Mouse (Mus musculus): Measurements from ENCODE around the gene Mcoln1. TPM values are rescaled to one million over a fixed set of nuclear protein-coding genes. Genes with fewer than 3 reads are reported as not detected.

Gene Mcoln1
- polyA plus RNA-seq, 1 experiment from 2014 or later: 56.0 TPM

DNA sequence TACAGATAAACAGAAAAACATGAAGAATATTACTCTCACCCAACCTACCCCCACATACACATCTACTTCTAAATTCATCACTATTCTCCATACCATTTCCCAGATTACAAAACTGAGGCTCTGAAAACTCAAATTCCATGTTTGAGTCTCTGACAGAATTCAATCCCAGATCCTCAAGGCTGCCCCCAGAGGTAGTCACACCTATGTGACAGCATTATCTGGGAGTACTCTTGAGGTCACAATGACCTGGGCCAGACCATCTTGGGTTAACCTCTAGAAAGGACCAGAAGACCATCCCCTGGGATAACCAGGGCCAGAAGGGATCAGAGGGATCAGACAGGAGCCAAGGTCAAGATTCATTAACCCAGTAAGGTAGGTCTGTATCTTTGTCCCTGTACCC lies 29.7 kb upstream of the Mcoln1 start, which contains the start of gene Tex45:
TSS of gene Tex45 (plus strand) at position 301 of the 400 bp plus-strand sequence.
- no peak for ATAC-seq (ENCODE audit: insufficient read depth, low FRiP score, low TSS enrichment)
- DNase-seq (ENCODE audit: low spot score): no peak
- Histone ChIP-seq H3K36me3 (ENCODE audit: control insufficient read depth, insufficient read depth, low read length) (no peaks in the 10 kb centered on the region), H3K9ac (ENCODE audit: low read length) (no peak within 1 kb of the TSS), H3K27ac (ENCODE audit: low read depth, low read length) (no peak within 1 kb of the TSS), H3K4me3 (ENCODE audit: low read depth, low read length) (no peak within 1 kb of the TSS), H3K27me3 (ENCODE audit: control insufficient read depth, insufficient read depth, low read length) (no peaks in the 10 kb centered on the region), H3K4me2 (ENCODE audit: low read depth) (no peak within 1 kb of the TSS), H3K9me3 (ENCODE audit: control insufficient read depth, low read length) (no peaks in the 10 kb centered on the region), H3K4me1 (ENCODE audit: control insufficient read depth, insufficient read depth, low read length) (peaks cover 5% of the 10 kb centered on the region; the same call in 1 of the 2 replicates)

DNA sequence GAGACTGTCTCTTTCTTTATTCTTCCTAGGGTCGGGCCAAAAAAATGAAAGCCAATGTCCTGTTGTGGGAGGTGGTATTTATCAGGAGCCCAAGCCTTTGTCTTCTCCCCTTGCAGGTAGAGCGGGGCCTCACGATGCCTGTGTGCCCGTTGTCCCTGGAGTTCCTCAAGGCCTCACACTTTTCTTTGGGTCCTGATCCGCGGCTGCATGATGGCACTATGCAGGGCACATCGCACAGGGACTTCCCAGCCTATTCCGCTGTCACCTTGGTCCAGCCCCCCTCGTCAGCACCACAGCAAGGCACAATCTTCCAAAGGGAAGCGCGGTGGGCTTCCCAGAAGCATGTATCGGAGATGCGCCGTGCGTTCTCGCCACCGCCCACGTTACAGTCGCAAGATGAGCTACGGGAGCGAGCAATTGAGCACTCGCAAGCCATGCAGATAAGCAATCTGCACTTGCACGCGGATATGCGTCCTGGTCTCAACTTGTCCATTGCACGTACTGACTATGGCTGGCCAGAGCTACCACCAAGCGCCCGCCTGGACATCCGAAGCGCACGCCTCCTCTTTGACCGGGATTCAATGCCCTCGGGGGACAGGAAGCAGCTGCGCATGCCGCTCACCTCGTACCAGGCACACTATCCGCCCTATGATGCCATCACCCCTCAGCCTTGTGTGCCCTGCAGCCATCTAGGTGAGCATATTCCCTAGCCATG lies 24.4 kb upstream of the Mcoln1 start:
- Histone ChIP-seq H3K9me3 (ENCODE audit: control insufficient read depth, low read length) (no peaks in the 10 kb centered on the region), H3K27ac (ENCODE audit: low read depth, low read length) (no peak overlapping the region), H3K9ac (ENCODE audit: low read length) (no peak overlapping the region), H3K36me3 (ENCODE audit: control insufficient read depth, insufficient read depth, low read length) (no peaks in the 10 kb centered on the region), H3K27me3 (ENCODE audit: control insufficient read depth, insufficient read depth, low read length) (no peaks in the 10 kb centered on the region), H3K4me2 (ENCODE audit: low read depth) (peak overlapping the region; percentile 25), H3K4me1 (ENCODE audit: control insufficient read depth, insufficient read depth, low read length) (no peaks in the 10 kb centered on the region), H3K4me3 (ENCODE audit: low read depth, low read length) (no peak overlapping the region)
- ATAC-seq (ENCODE audit: insufficient read depth, low FRiP score, low TSS enrichment) (no peak), DNase-seq (ENCODE audit: low spot score) (no peak)
- 26% methylated on average over 37 of the region's 37 CpGs for WGBS

DNA sequence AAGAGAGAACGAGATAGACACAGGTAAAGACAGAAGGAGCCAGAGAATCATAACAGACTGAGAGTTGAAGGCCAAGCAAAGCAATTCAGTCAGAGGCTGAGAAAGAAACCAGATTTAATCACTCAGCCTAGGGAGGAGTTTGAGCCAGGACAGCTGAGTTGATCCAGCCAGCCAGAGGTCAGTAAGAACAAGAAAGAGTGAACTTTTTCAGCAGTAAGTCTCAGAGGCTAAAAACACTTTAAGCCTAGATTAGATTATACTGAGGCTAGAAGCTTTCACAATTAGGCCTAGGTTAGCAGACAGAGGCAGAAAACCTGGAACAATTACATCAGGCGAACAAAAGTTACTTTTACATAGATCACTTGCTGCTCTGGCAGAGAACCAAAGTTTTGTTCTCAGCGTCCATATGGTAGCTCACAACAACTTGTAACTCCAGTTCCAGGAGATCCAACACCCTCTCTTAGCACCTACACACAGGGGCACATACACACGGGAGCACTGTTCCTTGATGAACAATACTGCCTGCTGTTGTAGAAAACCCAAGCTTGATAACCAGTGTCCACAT lies 20.0 kb upstream of the Mcoln1 start:
- Histone ChIP-seq H3K27ac (ENCODE audit: low read depth, low read length) (no peak overlapping the region), H3K9ac (ENCODE audit: low read length) (no peak overlapping the region), H3K4me1 (ENCODE audit: control insufficient read depth, insufficient read depth, low read length) (no peaks in the 10 kb centered on the region), H3K9me3 (ENCODE audit: control insufficient read depth, low read length) (no peaks in the 10 kb centered on the region), H3K36me3 (ENCODE audit: control insufficient read depth, insufficient read depth, low read length) (no peaks in the 10 kb centered on the region), H3K4me2 (ENCODE audit: low read depth) (no peak overlapping the region), H3K4me3 (ENCODE audit: low read depth, low read length) (no peak overlapping the region), H3K27me3 (ENCODE audit: control insufficient read depth, insufficient read depth, low read length) (no peaks in the 10 kb centered on the region)
- no peak for DNase-seq (ENCODE audit: low spot score)
- WGBS: 75% methylated on average over 4 of the region's 4 CpGs
- no peak for ATAC-seq (ENCODE audit: insufficient read depth, low FRiP score, low TSS enrichment)

DNA sequence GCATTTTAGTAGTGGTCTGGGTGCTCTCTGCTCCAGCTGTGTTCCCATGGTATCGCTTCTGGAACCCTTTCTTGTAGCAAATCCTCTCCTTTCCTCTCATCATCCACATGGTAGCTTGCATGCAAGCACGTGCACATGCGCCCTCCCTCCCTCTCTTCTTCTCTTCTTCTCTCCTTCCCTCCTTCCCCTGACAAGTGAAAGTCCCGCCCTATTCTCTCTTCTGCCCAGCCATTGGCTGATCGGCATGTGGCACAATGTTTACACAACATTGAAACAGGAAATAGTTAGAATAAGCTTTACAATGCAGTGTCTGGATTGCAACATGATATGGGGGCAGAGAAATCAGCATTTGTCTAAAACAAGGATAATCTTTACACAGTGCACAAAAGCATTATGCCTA lies 18.7 kb upstream of the Mcoln1 start:
- Histone ChIP-seq H3K36me3 (ENCODE audit: control insufficient read depth, insufficient read depth, low read length) (no peaks in the 10 kb centered on the region), H3K4me1 (ENCODE audit: control insufficient read depth, insufficient read depth, low read length) (no peaks in the 10 kb centered on the region), H3K9me3 (ENCODE audit: control insufficient read depth, low read length) (no peaks in the 10 kb centered on the region), H3K4me2 (ENCODE audit: low read depth) (no peak overlapping the region), H3K27me3 (ENCODE audit: control insufficient read depth, insufficient read depth, low read length) (no peaks in the 10 kb centered on the region), H3K27ac (ENCODE audit: low read depth, low read length) (no peak overlapping the region), H3K9ac (ENCODE audit: low read length) (no peak overlapping the region), H3K4me3 (ENCODE audit: low read depth, low read length) (no peak overlapping the region)
- ATAC-seq (ENCODE audit: insufficient read depth, low FRiP score, low TSS enrichment) (no peak), DNase-seq (ENCODE audit: low spot score) (no peak)
- WGBS: 70% methylated on average over 5 of the region's 5 CpGs

DNA sequence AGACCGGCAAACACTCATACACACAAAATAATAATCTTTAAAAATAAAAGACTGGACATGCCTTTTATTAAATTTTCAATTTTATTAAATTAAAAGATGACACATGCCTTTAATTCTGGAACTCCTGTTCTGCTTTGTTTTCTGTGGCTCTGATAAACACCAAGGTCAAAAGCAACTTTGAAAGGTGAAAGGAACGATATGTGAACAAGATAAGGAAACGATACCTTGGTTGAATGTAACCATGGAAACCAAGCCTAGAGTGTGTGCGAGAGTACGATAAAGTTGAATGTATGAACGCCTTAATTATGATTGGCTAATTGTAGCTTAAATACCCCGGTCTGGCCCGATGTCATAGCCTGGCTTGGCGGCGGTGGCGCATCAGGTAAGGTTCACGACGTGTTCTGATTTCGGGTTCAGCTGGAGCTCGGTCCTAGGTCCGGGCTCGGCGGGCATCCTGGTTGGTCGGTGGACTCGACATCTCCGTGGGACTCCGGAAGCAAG lies 18.0 kb upstream of the Mcoln1 start:
- DNase-seq (ENCODE audit: low spot score): no peak
- Histone ChIP-seq H3K27me3 (ENCODE audit: control insufficient read depth, insufficient read depth, low read length) (no peaks in the 10 kb centered on the region), H3K4me2 (ENCODE audit: low read depth) (no peak overlapping the region), H3K4me3 (ENCODE audit: low read depth, low read length) (no peak overlapping the region), H3K36me3 (ENCODE audit: control insufficient read depth, insufficient read depth, low read length) (no peaks in the 10 kb centered on the region), H3K27ac (ENCODE audit: low read depth, low read length) (no peak overlapping the region), H3K9me3 (ENCODE audit: control insufficient read depth, low read length) (no peaks in the 10 kb centered on the region), H3K4me1 (ENCODE audit: control insufficient read depth, insufficient read depth, low read length) (no peaks in the 10 kb centered on the region), H3K9ac (ENCODE audit: low read length) (no peak overlapping the region)
- WGBS: 86% methylated on average over 22 of the region's 22 CpGs
- ATAC-seq (ENCODE audit: insufficient read depth, low FRiP score, low TSS enrichment): no peak

DNA sequence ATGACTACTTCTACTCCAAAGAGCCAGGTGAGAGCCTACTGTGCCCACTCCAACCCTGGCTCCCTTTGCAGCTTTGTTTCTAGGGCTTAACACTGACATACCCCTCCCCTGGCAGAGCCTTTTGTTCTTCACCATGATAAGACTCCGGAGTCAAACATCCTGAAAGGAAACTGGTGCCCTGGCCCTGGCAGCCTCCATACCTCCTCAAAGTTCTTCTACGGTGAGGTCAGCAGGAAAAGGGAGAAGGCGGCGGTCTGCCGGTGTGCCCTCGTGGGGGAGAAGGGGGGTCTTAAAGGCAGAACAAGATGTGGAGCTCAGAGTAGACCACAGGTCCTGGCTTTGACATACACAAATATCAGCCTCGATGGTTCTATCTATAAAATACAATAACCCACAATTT lies 16.7 kb upstream of the Mcoln1 start:
- Histone ChIP-seq H3K9me3 (ENCODE audit: control insufficient read depth, low read length) (no peaks in the 10 kb centered on the region), H3K27me3 (ENCODE audit: control insufficient read depth, insufficient read depth, low read length) (no peaks in the 10 kb centered on the region), H3K27ac (ENCODE audit: low read depth, low read length) (no peak overlapping the region), H3K4me1 (ENCODE audit: control insufficient read depth, insufficient read depth, low read length) (no peaks in the 10 kb centered on the region), H3K9ac (ENCODE audit: low read length) (no peak overlapping the region), H3K4me3 (ENCODE audit: low read depth, low read length) (no peak overlapping the region), H3K4me2 (ENCODE audit: low read depth) (no peak overlapping the region), H3K36me3 (ENCODE audit: control insufficient read depth, insufficient read depth, low read length) (no peaks in the 10 kb centered on the region)
- DNase-seq (ENCODE audit: low spot score) (no peak), ATAC-seq (ENCODE audit: insufficient read depth, low FRiP score, low TSS enrichment) (no peak)
- 91% methylated on average over 7 of the region's 7 CpGs for WGBS

DNA sequence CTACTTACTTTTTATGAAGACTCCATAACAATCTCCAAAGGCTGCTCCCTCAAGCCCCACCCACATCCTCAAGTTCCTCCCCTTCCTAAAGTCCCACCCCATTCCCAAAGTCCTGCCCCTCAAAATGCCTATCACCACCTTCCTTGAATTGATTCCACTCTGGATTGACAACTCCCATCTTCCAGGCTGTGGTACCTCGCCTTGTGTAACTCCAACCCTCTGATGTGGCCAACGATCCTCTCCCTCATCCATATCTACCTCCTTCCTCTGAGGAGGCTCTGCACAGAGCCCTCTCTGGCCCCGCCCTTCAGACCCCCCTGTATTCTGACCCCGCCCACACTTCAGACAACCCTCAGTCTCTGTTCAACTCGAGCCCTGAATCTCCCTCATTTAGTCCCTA lies 15.1 kb upstream of the Mcoln1 start:
- Histone ChIP-seq H3K27ac (ENCODE audit: low read depth, low read length) (no peak overlapping the region), H3K4me3 (ENCODE audit: low read depth, low read length) (no peak overlapping the region), H3K27me3 (ENCODE audit: control insufficient read depth, insufficient read depth, low read length) (no peaks in the 10 kb centered on the region), H3K4me2 (ENCODE audit: low read depth) (no peak overlapping the region), H3K9me3 (ENCODE audit: control insufficient read depth, low read length) (no peaks in the 10 kb centered on the region), H3K36me3 (ENCODE audit: control insufficient read depth, insufficient read depth, low read length) (no peaks in the 10 kb centered on the region), H3K9ac (ENCODE audit: low read length) (no peak overlapping the region), H3K4me1 (ENCODE audit: control insufficient read depth, insufficient read depth, low read length) (no peaks in the 10 kb centered on the region)
- 34% methylated on average over 5 of the region's 5 CpGs for whole genome bisulfite sequencing
- no peak for DNase-seq (ENCODE audit: low spot score)
- no peak for ATAC-seq (ENCODE audit: insufficient read depth, low FRiP score, low TSS enrichment)

DNA sequence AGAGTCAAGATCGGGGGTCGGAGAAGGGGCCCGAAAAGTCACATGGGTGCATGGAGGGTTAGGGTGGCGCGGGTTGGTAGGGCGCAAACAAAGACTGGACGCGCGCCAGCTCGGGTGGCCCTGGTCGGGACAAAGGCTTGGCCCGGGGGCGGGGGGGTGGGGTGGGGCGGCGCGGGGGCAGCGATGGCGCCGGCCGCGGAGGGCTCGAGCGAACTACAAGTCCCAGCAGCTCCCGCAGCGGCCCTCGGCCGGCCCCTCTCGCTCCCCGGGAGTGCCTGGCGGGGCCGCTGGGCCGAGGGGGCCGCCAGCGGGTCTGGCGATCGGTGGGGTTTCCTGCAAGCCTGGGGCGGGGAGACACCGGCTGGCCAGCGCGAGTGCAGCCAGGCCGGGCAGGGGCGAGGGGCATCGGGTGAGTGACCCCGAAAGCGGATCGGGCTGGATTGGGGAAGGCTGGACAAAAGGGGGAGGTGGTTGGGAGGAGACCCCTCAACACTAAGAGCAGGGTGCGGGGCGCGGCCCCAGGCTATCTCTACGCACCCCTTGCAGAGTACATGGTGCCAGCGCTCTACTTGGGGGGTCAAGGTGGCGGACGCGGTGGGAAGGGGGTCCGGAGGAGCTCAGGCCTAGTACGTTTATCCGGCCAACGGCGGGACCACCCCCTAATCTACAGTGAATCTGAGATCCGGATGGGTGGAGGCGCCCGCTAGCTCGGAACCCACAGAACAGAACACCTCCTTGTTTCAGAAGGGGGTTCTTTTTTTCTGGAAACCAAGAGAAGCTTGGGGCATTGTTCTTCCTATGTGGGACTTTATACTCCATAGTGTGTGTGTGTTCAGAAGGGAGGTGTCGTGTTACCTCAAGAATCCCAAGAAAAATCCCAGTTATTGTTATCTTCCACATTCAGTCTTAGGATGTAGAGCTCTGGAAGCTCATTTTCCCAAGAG lies 7.1 kb upstream of the Mcoln1 start, which contains the start of gene Zfp358:
TSS of gene Zfp358 (plus strand) at position 238 of the 944 bp plus-strand sequence.
- under 1% methylated on average over 52 of the region's 64 CpGs for WGBS
- peak; percentile 93 for ATAC-seq (ENCODE audit: insufficient read depth, low FRiP score, low TSS enrichment)
- H3K4me2 ChIP-seq (ENCODE audit: low read depth): peak within 1 kb of the TSS; percentile 61

More for the DNA sequence above, 7.1 kb upstream of the Mcoln1 start, which contains the start of gene Zfp358:
- peak; percentile 89 for DNase-seq (ENCODE audit: low spot score)
- Histone ChIP-seq H3K4me1 (ENCODE audit: control insufficient read depth, insufficient read depth, low read length) (no peaks in the 10 kb centered on the region), H3K4me3 (ENCODE audit: low read depth, low read length) (peak within 1 kb of the TSS; percentile 61), H3K27ac (ENCODE audit: low read depth, low read length) (peak within 1 kb of the TSS; percentile 3), H3K36me3 (ENCODE audit: control insufficient read depth, insufficient read depth, low read length) (peaks cover 19% of the 10 kb centered on the region), H3K27me3 (ENCODE audit: control insufficient read depth, insufficient read depth, low read length) (no peaks in the 10 kb centered on the region), H3K9me3 (ENCODE audit: control insufficient read depth, low read length) (peaks cover 5% of the 10 kb centered on the region; the same call in 1 of the 2 replicates), H3K9ac (ENCODE audit: low read length) (peak within 1 kb of the TSS; percentile 81)
